Mouse (Mus musculus) bone marrow macrophage, adult 2 months (primary cell): ENCODE data around the gene Ift172. TPM values are rescaled to one million over a fixed set of nuclear protein-coding genes. Genes with fewer than 3 reads are reported as not detected.

Source experiments
- H3K27ac ChIP-seq: 2 replicates; pipeline ENCODE4 v1.5.1; 2012; ENCODE audit warnings: low read depth, low read length; ENCODE audit not compliant: insufficient read depth
- H3K4me1 ChIP-seq: 2 replicates; pipeline ENCODE4 v1.6.1; 2012; ENCODE audit warnings: low read length; ENCODE audit not compliant: control insufficient read depth, insufficient read depth
- H3K4me3 ChIP-seq: 2 replicates; pipeline ENCODE4 v1.5.1; 2012; ENCODE audit warnings: mild to moderate bottlenecking, low read length, moderate library complexity; ENCODE audit not compliant: insufficient read depth
- CTCF ChIP-seq: IDR thresholded peaks from 2 replicates; pipeline ENCODE4 v1.5.1; 2012; ENCODE audit warnings: low read depth, mild to moderate bottlenecking, low read length, moderate library complexity
- POLR2A ChIP-seq: IDR thresholded peaks from 2 replicates; pipeline ENCODE4 v1.6.1; 2012; ENCODE audit warnings: mild to moderate bottlenecking, low read depth, low read length, borderline replicate concordance
- polyA plus RNA-seq: library from polyadenylated mRNA; stranded (reverse); fragments of >200 nt; gene quantifications from 2 replicates; pipeline ENCODE4 v1.2.4, GENCODE M21; 2012; ENCODE audit not compliant: missing spikeins, insufficient read depth, insufficient read length

Gene Ift172
- polyA plus RNA-seq, 1 experiment, result 45.0 TPM

DNA sequence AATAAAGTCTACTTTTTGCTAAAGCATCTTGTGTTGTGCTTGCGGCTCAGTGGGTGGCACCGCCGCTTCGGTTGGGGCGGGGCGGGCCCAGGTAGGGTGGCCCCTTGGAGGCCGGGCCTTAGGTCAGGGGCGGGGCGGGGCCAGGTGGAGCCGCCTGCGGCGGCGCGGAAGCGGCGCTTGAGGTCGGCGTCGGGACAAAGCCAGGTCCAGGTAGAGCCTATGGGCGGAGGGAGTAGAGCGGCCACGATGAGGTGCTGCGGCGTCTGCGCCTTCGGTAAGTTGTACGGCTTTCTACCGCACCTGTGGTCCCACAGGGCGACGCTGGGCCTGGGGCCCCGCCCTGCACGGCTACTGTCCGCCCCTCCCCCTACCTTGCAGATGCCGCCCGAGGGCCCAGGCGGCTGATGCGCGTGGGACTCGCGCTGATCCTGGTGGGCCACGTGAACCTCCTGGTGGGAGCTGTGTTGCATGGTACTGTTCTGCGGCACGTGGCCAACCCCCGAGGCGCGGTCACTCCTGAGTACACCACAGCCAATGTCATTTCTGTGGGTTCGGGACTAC lies 39.3 kb downstream of the Ift172 start, which contains the start of gene Krtcap3:
TSS of gene Krtcap3 (plus strand) at position 151 of the 561 bp plus-strand sequence.
- H3K4me3 ChIP-seq, result no peak within 1 kb of the TSS
- peaks cover 28% of the 10 kb centered on the region for H3K4me1 ChIP-seq
- no peak within 1 kb of the TSS for H3K27ac ChIP-seq
- TF ChIP-seq POLR2A (no peak), CTCF (no peak)

GRCm38 (mm10) chr5:31250716-31251115 lies 40.2 kb downstream of the Ift172 start:
- no peak overlapping the region for H3K27ac ChIP-seq
- H3K4me3 ChIP-seq, result no peak overlapping the region
- TF ChIP-seq POLR2A (no peak), CTCF (no peak)
- H3K4me1 ChIP-seq, result peaks cover 25% of the 10 kb centered on the region

GRCm38 (mm10) chr5:31242191-31242590 lies 48.7 kb downstream of the Ift172 start:
- no peak overlapping the region for H3K27ac ChIP-seq
- H3K4me3 ChIP-seq, result peak overlapping the region; percentile 71
- peaks cover 8% of the 10 kb centered on the region for H3K4me1 ChIP-seq
- no peak for TF ChIP-seq CTCF
- no peak for TF ChIP-seq POLR2A

GRCm38 (mm10) chr5:31241522-31242034 lies 49.3 kb downstream of the Ift172 start:
- Histone ChIP-seq H3K4me3 (peak overlapping the region; percentile 71), H3K4me1 (peaks cover 8% of the 10 kb centered on the region), H3K27ac (peak overlapping the region; percentile 0; the same call in 1 of the 2 replicates)
- TF ChIP-seq POLR2A (no peak), CTCF (no peak)

DNA sequence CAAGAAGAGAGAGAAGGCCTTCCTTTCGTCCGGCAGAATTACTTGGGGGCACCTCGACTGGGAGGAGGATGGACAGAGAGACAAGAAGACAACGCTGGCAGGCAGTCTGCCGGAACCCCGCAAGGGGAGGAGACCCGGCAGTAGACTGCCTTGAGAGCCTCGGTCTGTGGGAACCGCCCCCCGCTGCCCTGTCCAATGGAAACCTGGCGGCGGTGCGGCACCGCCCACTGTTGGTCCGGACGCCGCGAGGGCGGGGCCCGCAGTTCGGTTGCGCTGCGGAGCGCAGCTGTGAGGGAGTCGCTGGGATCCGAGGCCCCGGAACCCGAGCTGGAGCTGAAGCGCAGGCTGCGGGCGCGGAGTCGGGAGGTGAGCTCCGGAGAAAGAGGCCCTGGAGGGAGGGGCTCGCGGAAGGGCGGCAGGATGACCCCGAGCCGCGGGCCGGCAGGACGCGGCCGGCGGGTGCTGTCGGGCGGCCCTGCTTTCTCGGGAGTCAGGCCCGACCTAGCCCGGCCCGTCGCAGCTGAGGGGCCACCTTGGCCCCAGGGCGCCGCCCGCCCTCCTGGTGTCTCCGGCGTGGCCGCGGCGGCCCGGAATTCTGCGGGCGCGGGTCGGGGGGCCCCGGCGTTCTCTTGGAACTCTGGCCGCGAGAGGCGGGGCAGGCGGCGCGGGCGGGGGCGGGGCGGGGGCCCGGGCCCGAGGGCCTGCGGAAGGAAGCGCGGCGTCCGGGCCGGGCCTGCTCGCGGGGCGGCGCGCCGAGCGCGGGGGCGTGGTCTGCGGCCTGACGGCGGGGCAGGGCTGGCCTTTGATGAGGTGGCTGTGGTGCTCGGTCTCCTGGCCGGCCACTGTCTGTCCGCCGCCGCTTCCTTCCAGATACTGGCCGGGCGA lies 50.0 kb downstream of the Ift172 start, which contains the start of the genes Nrbp1 and Gm9970:
TSS of gene Nrbp1 (plus strand) at position 228 of the 885 bp plus-strand sequence.
TSS of gene Gm9970 (minus strand) at position 596 of the 885 bp plus-strand sequence.
- peak within 1 kb of the TSS; percentile 91 for H3K4me3 ChIP-seq
- TF ChIP-seq POLR2A, result no peak
- TF ChIP-seq CTCF, result no peak
- peaks cover 8% of the 10 kb centered on the region for H3K4me1 ChIP-seq
- peak within 1 kb of the TSS; percentile 93 for H3K27ac ChIP-seq

DNA sequence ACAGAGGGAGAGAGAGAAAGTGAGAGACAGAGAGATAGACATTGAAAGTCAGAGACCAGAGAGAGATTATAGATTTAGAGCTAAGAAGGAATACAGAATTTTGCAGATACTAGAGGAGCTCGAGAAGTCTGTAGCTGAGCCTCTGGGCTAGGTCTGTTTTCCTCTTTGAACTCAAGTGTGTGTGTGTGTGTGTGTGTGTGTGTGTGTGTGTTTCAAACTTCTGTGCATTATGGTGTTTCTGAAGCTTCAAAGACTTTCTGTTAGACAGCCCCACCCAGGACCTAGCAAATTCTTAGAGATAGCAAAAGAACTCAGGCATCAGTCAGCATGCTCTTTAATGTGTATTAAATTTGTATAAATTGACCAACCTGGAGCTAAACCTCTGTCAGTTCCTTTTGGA lies 64.3 kb downstream of the Ift172 start:
- TF ChIP-seq CTCF (no peak), POLR2A (no peak)
- no peak overlapping the region for H3K27ac ChIP-seq
- H3K4me3 ChIP-seq, result no peak overlapping the region
- H3K4me1 ChIP-seq, result peaks cover 12% of the 10 kb centered on the region

DNA sequence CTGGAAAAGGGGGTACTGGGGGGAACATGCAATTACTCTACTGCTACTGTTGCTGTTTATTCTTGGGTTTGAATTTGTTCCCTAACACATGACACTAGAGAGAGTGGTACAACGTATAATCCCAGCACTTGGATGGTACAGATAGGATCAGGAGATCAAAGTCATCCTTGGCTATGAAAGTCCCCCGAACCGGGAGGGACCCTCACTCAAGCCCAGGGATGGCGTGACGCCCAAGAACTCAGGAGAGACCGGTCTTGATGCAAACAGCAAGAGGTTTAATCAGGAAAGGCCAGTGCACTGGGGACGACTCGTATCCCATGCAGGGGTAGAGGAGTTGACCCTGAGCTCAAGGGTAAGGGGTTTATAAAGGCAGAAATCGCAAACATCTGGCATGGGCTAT lies 68.2 kb downstream of the Ift172 start:
- no peak for TF ChIP-seq CTCF
- TF ChIP-seq POLR2A, result no peak
- Histone ChIP-seq H3K27ac (no peak overlapping the region), H3K4me1 (peaks cover 2% of the 10 kb centered on the region; the same call in 1 of the 2 replicates), H3K4me3 (no peak overlapping the region)

DNA sequence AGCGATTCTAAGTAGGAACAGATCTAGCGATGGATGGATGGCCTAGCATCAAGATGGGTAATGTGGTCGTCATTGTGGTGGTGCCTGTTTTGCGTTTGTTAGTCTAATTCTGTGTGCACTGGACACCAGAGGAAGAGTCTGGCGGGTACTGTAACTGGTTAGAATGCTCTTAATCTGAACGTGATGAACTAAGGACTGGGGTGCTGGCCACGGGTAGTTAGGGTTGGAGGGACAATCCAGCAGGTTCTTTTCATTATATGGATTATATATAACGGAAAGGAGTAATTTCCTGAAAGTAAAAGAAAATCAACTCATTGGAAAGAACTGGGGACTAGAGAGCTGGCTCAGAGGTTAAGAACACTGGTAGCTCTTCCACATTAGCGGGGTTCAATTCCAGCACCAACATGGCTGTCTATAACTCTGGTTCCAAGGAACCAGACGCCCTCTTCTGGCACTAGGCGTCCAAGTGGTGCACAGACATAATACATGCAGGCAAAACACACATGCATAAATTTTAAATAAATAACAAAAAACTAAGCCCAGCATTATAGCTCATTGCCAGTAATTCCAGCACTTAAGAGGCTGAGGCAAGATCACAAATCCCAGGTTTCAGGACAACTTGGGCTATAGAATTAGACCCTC lies 69.5 kb downstream of the Ift172 start:
- H3K27ac ChIP-seq, result peak overlapping the region; percentile 82
- H3K4me3 ChIP-seq, result peak overlapping the region; percentile 84
- TF ChIP-seq CTCF (peak; percentile 31; the same call in 1 of the 2 replicates), POLR2A (no peak)
- H3K4me1 ChIP-seq, result peaks cover 6% of the 10 kb centered on the region
